Mouse (Mus musculus): ENCODE results near the gene Hist1h4j.
A peak's percentile ranks its signal among the peaks of the same experiment; 100 is the strongest.
"Not testable (repeated sequence)": the region's sequence is repeated elsewhere in the genome, so short reads cannot be mapped to it uniquely, and the experiment has no call there.

Hist1h4j gene

GRCm38 (mm10) chr13:21722993-21723836 is 11.6 kb upstream of the Hist1h4j start:
- no peak for DNase-seq (ENCODE audit: low read depth, low spot score)

DNA sequence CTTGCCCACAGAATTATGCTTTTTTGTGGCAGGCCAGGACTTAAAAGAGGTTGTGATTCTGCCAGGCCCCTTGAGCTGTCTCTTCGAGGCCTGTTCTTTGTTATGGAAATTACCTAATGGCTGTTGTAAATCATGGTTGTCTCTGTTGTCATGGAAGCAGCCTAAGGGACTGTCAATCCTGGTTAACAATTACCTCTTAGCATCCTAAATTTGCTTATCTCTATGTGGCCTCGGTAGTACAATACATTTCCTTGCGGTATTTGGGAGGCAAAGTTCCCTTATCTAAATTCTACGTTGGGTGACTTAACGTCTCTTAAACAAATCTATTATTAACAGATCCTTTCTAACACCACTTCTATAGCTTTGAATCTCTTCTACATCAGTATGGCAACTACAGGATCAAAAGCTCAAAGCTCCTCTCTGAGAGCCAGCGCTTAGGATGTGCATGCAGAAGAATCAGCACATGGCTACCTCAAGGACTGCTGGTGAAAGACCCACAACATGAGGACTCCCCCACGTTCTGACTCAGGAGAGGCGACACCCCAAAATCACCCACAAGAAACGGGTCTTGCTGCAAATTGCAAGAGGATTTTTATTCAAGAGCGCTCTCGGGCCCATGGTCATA is 6.8 kb upstream of the Hist1h4j start:
- no peak for DNase-seq (ENCODE audit: low read depth, low spot score)

DNA sequence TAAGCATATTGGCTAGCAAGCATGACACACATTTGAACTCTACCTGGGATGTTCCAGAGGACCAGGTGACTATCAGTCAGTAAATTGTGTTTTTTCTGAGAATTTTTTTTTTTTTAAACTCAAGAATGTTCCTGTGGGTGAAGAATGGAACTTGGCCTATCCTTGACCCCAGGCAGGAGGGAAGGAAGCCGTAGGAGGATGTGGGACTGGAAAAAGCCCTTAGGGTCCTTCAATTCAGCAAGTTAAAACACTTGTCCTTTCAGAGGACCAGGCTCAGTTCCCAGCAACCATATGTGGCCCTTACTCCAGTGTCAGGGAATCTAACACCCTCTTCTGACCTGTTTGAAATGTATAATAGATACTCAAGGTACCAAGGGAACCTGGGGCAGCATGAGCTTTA is 5.3 kb upstream of the Hist1h4j start:
- no peak for DNase-seq (ENCODE audit: low read depth, low spot score)

DNA sequence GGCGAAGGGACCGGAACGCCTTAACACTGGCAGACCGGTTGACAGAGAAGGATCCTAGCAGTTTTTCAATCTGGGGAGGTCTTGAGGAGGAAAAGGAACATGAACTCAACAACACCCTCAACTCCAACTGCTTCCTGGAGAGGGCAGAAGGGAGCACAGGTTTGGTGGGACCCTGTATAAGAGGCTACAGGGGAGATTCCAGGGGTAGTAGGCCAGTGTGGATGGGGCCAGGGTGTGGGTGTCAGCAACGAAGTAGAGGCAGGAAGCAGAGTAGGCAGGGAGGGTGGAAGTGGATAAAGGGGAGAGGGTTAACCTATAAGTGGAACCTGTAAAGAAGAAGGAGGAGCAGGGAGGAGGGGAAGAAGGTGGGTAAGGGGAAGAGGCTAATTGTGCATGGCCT is 1.4 kb upstream of the Hist1h4j start:
- DNase-seq (ENCODE audit: low read depth, low spot score) = no peak

DNA sequence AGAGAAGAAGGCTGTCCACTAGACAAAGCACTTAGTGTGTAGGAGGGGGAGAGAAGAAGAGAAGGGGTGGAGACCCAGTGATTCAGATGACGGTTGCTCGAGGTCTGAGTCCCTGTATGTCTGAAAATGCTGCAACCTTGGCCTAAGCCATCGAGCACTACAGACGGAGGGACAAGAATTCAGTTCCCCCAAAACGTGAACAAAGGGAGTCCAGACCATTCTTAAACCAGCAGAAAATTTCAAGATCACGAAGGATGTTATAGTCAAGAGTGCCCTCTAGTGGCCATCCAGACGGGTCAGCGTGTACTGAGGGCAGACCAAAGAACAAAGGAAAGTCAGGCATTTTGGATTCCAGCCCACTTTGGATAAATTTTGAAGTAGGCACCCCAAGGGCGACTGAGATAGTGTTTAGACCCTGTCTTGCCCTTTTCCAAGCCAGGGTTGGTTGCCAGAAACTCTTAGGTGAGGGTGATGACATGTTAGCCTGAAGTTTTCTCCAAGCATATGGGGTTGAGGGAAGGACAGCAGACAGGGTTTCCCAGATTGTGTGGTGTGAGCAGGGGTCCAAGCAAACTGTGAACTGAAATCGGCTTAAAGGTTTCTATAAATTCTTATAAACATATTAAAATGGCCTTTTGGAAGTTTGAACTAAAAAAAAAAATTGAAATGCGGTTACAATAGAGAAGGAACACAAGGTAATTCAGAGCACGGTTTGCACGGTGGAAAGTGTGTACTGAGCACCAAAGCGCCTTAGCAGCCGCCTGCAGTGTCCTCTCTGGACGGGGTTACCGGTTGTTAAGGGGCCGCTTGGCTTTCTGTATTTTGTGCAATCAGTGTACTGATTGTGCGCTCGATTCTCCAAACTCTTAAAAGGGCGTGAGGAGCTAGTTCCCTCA is 606 bp upstream of the Hist1h4j start:
- DNase-seq (ENCODE audit: low read depth, low spot score) = peak; percentile 66

GRCm38 (mm10) chr13:21745006-21745405 is 10.1 kb downstream of the Hist1h4j start:
- DNase-seq (ENCODE audit: low read depth, low spot score) = no peak

- no peak for DNase-seq (ENCODE audit: low read depth, low spot score)
Measured at GRCm38 (mm10) chr13:21749387-21750158, 14.7 kb downstream of the Hist1h4j start.

- peak; percentile 68 for DNase-seq (ENCODE audit: low read depth, low spot score)
Measured at GRCm38 (mm10) chr13:21750159-21751017, 15.5 kb downstream of the Hist1h4j start, which contains the start of gene Hist1h4k. Hist1h4k (minus strand) TSS chr13:21750505.

DNA sequence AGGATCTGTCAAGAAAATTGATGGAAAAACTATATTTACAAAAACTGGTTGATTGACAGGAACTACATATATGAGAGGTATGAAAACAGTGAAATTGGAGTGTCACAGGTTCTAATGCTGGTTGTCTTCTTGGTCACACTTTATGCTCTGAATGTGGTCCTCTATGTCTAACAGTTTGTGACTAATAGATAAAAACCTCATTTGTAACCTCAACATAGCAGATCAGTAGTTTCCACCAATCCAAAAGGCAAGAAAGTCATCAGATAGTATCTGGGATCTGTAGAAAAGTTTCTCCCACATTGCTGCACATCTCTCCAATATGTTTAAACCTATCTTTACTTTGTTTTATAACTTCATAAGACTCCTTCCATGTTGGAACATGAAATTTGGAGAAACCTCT is 16.6 kb downstream of the Hist1h4j start:
- no peak for DNase-seq (ENCODE audit: low read depth, low spot score)

- no peak for DNase-seq (ENCODE audit: low read depth, low spot score)
Measured at GRCm38 (mm10) chr13:21751827-21752226, 17.0 kb downstream of the Hist1h4j start.

- no peak for DNase-seq (ENCODE audit: low read depth, low spot score)
Measured at GRCm38 (mm10) chr13:21752356-21752755, 17.5 kb downstream of the Hist1h4j start.

GRCm38 (mm10) chr13:21753051-21753523 is 18.2 kb downstream of the Hist1h4j start:
- no peak for DNase-seq (ENCODE audit: low read depth, low spot score)

GRCm38 (mm10) chr13:21753524-21754285 is 18.8 kb downstream of the Hist1h4j start, which contains the start of the genes Hist1h2ak and Hist1h2bn:
Hist1h2ak (minus strand) TSS chr13:21753827.
Hist1h2bn (plus strand) TSS chr13:21754123.
- peak; percentile 90 for DNase-seq (ENCODE audit: low read depth, low spot score)

GRCm38 (mm10) chr13:21754294-21755001 is 19.6 kb downstream of the Hist1h4j start:
- not testable (repeated sequence) for DNase-seq (ENCODE audit: low read depth, low spot score)

DNA sequence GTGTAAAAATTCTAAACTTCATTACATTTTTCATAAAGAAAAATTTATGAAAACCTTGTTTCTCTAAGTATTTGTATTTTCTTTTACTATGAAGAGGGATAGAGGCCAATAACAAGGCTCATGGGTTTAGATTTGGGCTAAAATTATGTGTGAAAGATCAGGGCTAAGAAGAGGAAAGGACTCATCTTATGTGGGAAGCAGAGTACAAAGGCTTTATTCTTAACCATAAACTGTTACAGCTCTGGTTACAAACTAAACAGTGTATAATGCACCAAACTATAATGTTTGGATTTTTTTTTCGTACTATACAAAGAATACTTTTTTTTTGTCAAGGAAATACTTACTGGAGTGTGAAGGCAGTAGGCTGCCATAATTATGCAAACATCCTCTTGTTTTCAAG is 20.8 kb downstream of the Hist1h4j start:
- no peak for DNase-seq (ENCODE audit: low read depth, low spot score)

DNA sequence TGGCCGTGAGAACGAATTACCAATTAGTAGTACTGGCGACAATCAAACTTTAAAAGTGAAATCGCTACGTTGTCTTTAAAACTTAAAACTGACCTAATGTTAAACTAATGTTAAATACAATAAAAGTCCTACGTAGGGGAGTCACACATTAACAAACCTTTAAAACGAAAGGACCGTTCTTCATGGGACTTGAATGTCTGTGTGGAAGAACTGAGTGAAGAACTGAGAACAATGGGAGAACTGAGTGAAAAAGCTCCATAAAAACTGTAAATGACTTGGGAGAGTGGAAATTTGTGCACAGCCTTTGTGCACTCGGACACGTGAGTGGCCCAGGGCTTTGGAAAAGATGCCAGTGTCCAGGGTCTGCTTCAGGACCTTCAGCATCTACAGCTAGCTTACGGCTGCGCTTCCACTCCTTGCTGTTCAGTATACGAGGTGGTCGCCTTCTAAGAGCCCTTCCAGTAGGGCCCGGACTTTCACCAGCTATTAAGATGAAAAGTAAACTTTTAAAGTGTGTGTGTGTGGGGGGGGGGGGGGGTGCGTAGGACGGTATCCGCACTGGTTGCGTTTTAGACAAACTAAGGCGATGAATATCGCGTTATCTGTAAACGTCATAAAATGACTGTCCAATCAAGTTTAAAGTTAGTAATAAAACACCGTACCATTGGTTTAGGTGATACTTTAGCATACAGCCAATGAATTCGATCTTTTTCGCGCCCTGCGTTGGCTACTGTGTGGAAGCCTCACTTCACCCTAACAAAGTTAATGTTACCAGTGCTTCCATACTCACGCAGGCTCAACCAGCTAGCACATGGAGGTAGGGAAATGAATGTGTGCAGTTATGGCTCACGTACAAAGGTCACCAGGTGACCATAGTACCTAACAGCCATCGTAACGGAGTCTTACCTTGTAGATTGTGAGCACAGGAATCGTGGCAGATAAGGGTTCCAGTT is 44.2 kb downstream of the Hist1h4j start:
- DNase-seq (ENCODE audit: low read depth, low spot score) = peak; percentile 87
